Mouse (Mus musculus): ENCODE data around the gene Gria2. TPM values are rescaled to one million over a fixed set of nuclear protein-coding genes. Genes with fewer than 3 reads are reported as not detected.

The Gria2 gene
- 17.9 TPM for polyA plus RNA-seq (2014; fragmentation: Illumina TruSeq; extraction: RNeasy Lipid Tissue Mini Kit (QIAGEN cat#74804); ENCODE audit: low read depth, low replicate concordance)

GRCm38 (mm10) chr3:80802596-80803081 is at the start of gene Gria2:
TSS of gene Gria2 (minus strand) at chr3:80802835.

Other genes with a start within 250 kb of the Gria2 start
- 55.8 TPM for gene Glrb, start 110.8 kb upstream of the Gria2 start, polyA plus RNA-seq (2014; fragmentation: Illumina TruSeq; extraction: RNeasy Lipid Tissue Mini Kit (QIAGEN cat#74804); ENCODE audit: low read depth, low replicate concordance)
- 19.3 TPM for gene Pdgfc, start 233.6 kb upstream of the Gria2 start, polyA plus RNA-seq (2014; fragmentation: Illumina TruSeq; extraction: RNeasy Lipid Tissue Mini Kit (QIAGEN cat#74804); ENCODE audit: low read depth, low replicate concordance)

Data from adrenal gland, adult 10 weeks (tissue).